Mouse (Mus musculus): ENCODE data around the gene Nrtn.

- TF ChIP-seq POLR2A (IDR thresholded peaks at IDR 0.05; ENCODE audit: insufficient read length, low read depth) (no peak), POLR2AphosphoS2 (IDR thresholded peaks at IDR 0.05; ENCODE audit: insufficient read length, low read depth) (no peak), MYOD1 (IDR thresholded peaks at IDR 0.05; ENCODE audit: control insufficient read depth in 1 of 3, insufficient read length in 2 of 3, low read depth in 2 of 3) (no peak), USF1 (IDR thresholded peaks at IDR 0.05; ENCODE audit: low read depth) (no peak), SRF (IDR thresholded peaks at IDR 0.05; ENCODE audit: control insufficient read depth, insufficient read length, low read depth) (no peak)
Measured at GRCm38 (mm10) chr17:56709708-56710107, 47.6 kb downstream of the Nrtn start.
